Mouse (Mus musculus): ENCODE measurements around the gene Angptl7.

DNA sequence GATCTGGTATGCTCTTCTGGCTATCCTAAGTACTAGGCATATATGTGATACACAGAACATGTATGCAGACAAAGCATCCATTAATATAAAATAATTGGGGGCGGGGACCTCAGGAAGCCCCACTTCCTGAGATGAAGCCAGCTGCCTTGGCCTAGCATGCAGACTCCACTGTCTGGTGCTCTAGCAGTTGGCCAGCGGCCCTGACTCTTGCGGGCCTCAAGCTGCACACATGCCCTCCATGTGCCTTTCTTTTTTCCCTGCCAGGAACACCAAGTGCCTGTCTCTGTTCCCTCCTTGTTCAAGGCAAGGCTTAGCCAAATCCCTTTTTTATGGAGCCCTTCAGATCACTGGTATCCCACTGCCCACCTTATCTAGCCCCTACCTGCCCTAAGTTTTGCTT is 35.6 kb upstream of the Angptl7 start:
- TF ChIP-seq POLR2A (IDR thresholded peaks at IDR 0.05; ENCODE audit: low read depth, low read length) (no peak), CTCF (IDR thresholded peaks at IDR 0.05; ENCODE audit: extremely low read depth, insufficient read length, insufficient replicate concordance, low read depth, low read length) (no peak)

Measured in small intestine, adult 2 months (tissue).